Comparison of ENCODE assay signal across 18 mouse cellular contexts in genomic region chr15:12114546-12114945, GRCm38 (mm10). TPM values are rescaled to one million over a fixed set of nuclear protein-coding genes. Genes with fewer than 3 reads are reported as not detected.
DNase-seq lines count a peak whose midpoint lies in the region; ATAC-seq and TF ChIP-seq lines count a peak whose summit lies in the region.
"Had no signal": no experiment of that assay in that cellular context is flagged by ENCODE, and none has a peak within 500 bp of the region (broad histone marks: within the 10 kb centered on the region; RNA-seq: fewer than 3 reads in every experiment).

No protein-coding gene starts in this region.

- no peak overlapping the region for H3K9ac ChIP-seq in kidney, embryonic 16.5 days (replicated peaks; ENCODE audit: low read length)
- H3K9ac ChIP-seq in lung, postnatal 0 days (replicated peaks; ENCODE audit: low read depth), result no peak overlapping the region
- H3K9ac ChIP-seq in stomach, postnatal 0 days (ENCODE audit: low read length), result no peak overlapping the region
- H3K9ac ChIP-seq: embryonic facial prominence, embryonic 12.5 days; forebrain, embryonic 15.5 days; heart, embryonic 12.5 days; hindbrain, embryonic 14.5 days had no signal

- no peaks in the 10 kb centered on the region for H3K9me3 ChIP-seq in kidney, embryonic 16.5 days (ENCODE audit: low read length)
- no peaks in the 10 kb centered on the region for H3K9me3 ChIP-seq in lung, postnatal 0 days (ENCODE audit: low read length)
- no peaks in the 10 kb centered on the region for H3K9me3 ChIP-seq in stomach, postnatal 0 days (ENCODE audit: control insufficient read depth, low read length)
- H3K9me3 ChIP-seq: embryonic facial prominence, embryonic 12.5 days; forebrain, embryonic 15.5 days; heart, embryonic 12.5 days; hindbrain, embryonic 10.5 days had no signal

- H3K4me3 ChIP-seq in kidney, embryonic 16.5 days (ENCODE audit: low read length), result no peak overlapping the region
- no peak overlapping the region for H3K4me3 ChIP-seq in lung, postnatal 0 days (ENCODE audit: low read depth, low read length)
- no peak overlapping the region for H3K4me3 ChIP-seq in stomach, postnatal 0 days (ENCODE audit: low read depth, low read length)
- H3K4me3 ChIP-seq: embryonic facial prominence, embryonic 12.5 days; forebrain, embryonic 15.5 days; heart, adult 2 months; heart, embryonic 12.5 days; hindbrain, embryonic 10.5 days had no signal

- ATAC-seq in kidney, embryonic 16.5 days (ENCODE audit: low FRiP score, low TSS enrichment), result no peak
- no peak for ATAC-seq in lung, postnatal 0 days
- ATAC-seq in stomach, postnatal 0 days (ENCODE audit: low FRiP score, low TSS enrichment), result no peak
- ATAC-seq: forebrain, embryonic 15.5 days had no signal

- no peak overlapping the region for H3K27ac ChIP-seq in kidney, embryonic 16.5 days (ENCODE audit: low read length)
- H3K27ac ChIP-seq in lung, postnatal 0 days (ENCODE audit: low read length), result no peak overlapping the region
- 0 out of 2 replicates have a peak overlapping the region, but pooled peaks have one; percentile 18 for H3K27ac ChIP-seq in stomach, postnatal 0 days (replicated peaks)
- H3K27ac ChIP-seq: embryonic facial prominence, embryonic 12.5 days; forebrain, embryonic 15.5 days; heart, adult 2 months; hindbrain, embryonic 10.5 days; hindbrain, embryonic 14.5 days had no signal

- H3K27me3 ChIP-seq in kidney, embryonic 16.5 days (ENCODE audit: insufficient read depth, low read length), result no peaks in the 10 kb centered on the region
- no peaks in the 10 kb centered on the region for H3K27me3 ChIP-seq in lung, postnatal 0 days (replicated peaks; ENCODE audit: insufficient read depth, low read length)
- H3K27me3 ChIP-seq in stomach, postnatal 0 days (ENCODE audit: control insufficient read depth, insufficient read depth, low read length), result no peaks in the 10 kb centered on the region
- H3K27me3 ChIP-seq: embryonic facial prominence, embryonic 12.5 days; forebrain, embryonic 15.5 days; heart, embryonic 12.5 days had no signal

- TF ChIP-seq EP300 in lung, postnatal 0 days (IDR thresholded peaks at IDR 0.05), result peak; percentile 45; the same call in 1 of the 2 replicates
- no peak for TF ChIP-seq EP300 in stomach, postnatal 0 days (optimal IDR thresholded peaks at IDR 0.05)

- no peak for TF ChIP-seq CTCF in lung, postnatal 0 days (IDR thresholded peaks at IDR 0.05)
- TF ChIP-seq CTCF in stomach, postnatal 0 days (IDR thresholded peaks at IDR 0.05; ENCODE audit: low read depth), result no peak

- H3K4me2 ChIP-seq in kidney, embryonic 16.5 days (replicated peaks; ENCODE audit: low read depth, low read length), result no peak overlapping the region
- no peak overlapping the region for H3K4me2 ChIP-seq in lung, postnatal 0 days (replicated peaks; ENCODE audit: low read depth, low read length)
- no peak overlapping the region for H3K4me2 ChIP-seq in stomach, postnatal 0 days (replicated peaks; ENCODE audit: low read depth)
- H3K4me2 ChIP-seq: embryonic facial prominence, embryonic 12.5 days; forebrain, embryonic 15.5 days; heart, embryonic 12.5 days; hindbrain, embryonic 14.5 days had no signal

- peaks cover 6% of the 10 kb centered on the region for H3K4me1 ChIP-seq in kidney, embryonic 16.5 days (ENCODE audit: insufficient read depth, low read length)
- H3K4me1 ChIP-seq in lung, postnatal 0 days (ENCODE audit: insufficient read depth, low read depth, low read length), result no peaks in the 10 kb centered on the region
- peaks cover 3% of the 10 kb centered on the region; the same call in 1 of the 2 replicates for H3K4me1 ChIP-seq in stomach, postnatal 0 days (replicated peaks; ENCODE audit: control insufficient read depth, insufficient read depth)

- no peaks in the 10 kb centered on the region for H3K36me3 ChIP-seq in kidney, embryonic 16.5 days (ENCODE audit: insufficient read depth, low read length)
- no peaks in the 10 kb centered on the region for H3K36me3 ChIP-seq in lung, postnatal 0 days (ENCODE audit: insufficient read depth, low read length)
- no peaks in the 10 kb centered on the region for H3K36me3 ChIP-seq in stomach, postnatal 0 days (ENCODE audit: control insufficient read depth, insufficient read depth, low read length)
- H3K36me3 ChIP-seq: embryonic facial prominence, embryonic 12.5 days; forebrain, embryonic 15.5 days; heart, embryonic 12.5 days; hindbrain, embryonic 10.5 days had no signal

- DNase-seq in kidney, adult 9 months, result peak; percentile 13
- DNase-seq in lung, postnatal 0 days (ENCODE audit: low spot score), result no peak
- peak; percentile 37 for DNase-seq in lung, postnatal 14 days
- no peak for DNase-seq in stomach, postnatal 0 days (ENCODE audit: low spot score)
- DNase-seq in T-cell, adult 2 months (ENCODE audit: low spot score), result no peak
- no peak for DNase-seq in thymus, postnatal 4 days
- DNase-seq: adrenal gland, adult 8-10 months; cerebellum, adult 11 months; cerebellum, adult 8-10 months; cerebellum, postnatal 25 days; gastrocnemius, postnatal 10 days; heart, adult 2 months had no signal

- WGBS in kidney, embryonic 16.5 days, result 53% methylated on average over 6 of the region's 6 CpGs
- WGBS in lung, postnatal 0 days, result 39% methylated on average over 6 of the region's 6 CpGs
- 54% methylated on average over 6 of the region's 6 CpGs for WGBS in stomach, postnatal 0 days

RNA-seq across cellular contexts. Expression of gene Zfr, which starts 3.1 kb away (rescaled TPM):
- 101 and 108 TPM in 2 replicates for polyA plus RNA-seq in kidney, embryonic 16.5 days (2015; fragmentation: Nextera tagmentation; extraction: Ambion mirVana)
- polyA plus RNA-seq in lung, postnatal 0 days (2015; fragmentation: Nextera tagmentation; extraction: Ambion mirVana), result 91.9 and 102 TPM in 2 replicates
- 40.5 and 52.9 TPM in 2 replicates for polyA plus RNA-seq in stomach, postnatal 0 days (2015; fragmentation: Nextera tagmentation; extraction: Ambion mirVana)

Comparison
In these comparisons a context has a peak if more than half of its experiments do, and no peak if none do; other contexts are left out.
1. DNase-seq: peak in kidney, adult 9 months (single experiment) and lung, postnatal 14 days (single experiment); none in lung, postnatal 0 days (single experiment), stomach, postnatal 0 days (single experiment), T-cell, adult 2 months (single experiment) and thymus, postnatal 4 days (single experiment).